Mouse (Mus musculus) thymus, postnatal 4 days (tissue): ENCODE measurements at regions not wholly inside any gene's neighbourhood (a gene's known extent, or its start where the extent isn't known, plus 50 kb on each side); places are given as distances from the start of the nearest gene placed in this dataset.
"Not testable (repeated sequence)": the region's sequence is repeated elsewhere in the genome, so short reads cannot be mapped to it uniquely, and the experiment has no call there.

Experiments
- DNase-seq: peaks from one replicate; pipeline ENCODE4 v3.0.0; 2021

GRCm38 (mm10) chr12:114583371-114583770 is 1039.7 kb downstream of the Adam6a start:
- DNase-seq, result peak; percentile 34

DNA sequence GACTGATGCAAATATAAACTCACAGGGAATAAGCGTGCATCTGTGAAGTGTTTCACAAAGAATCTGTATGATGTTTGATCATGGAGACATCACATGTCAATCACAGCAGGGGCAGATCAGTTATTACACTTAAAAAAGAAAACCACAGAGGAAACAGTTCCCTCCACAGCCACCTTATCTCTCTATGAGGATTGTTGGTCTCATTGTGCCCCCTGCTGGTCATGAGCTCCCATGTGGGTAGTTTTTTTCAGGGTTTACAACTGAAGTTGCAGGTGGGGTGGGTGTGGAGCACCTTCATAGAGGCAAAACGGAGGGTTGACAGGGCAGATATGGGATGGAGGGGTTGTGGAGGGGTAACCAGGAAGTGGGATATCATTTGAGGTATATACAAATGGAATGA is 1043.5 kb downstream of the Adam6a start:
- peak; percentile 94 for DNase-seq

DNA sequence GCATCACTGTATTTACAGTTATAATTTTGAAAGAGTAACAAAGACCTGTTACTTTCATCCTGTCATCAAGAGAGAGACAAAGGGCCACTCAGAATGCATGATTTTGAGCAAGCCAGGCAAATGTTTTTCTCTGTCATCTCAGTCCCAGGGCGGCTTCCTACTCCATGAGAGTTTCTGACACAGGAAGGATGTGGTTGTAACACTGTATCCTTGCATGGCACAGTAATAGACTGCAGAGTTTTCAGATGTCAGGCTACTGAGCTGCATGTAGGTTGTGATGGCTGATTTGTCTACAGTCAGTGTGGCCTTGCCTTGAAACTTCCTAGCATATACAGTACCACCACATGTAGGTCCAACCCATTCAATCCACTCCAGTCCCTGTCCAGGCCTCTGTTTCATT is 1054.0 kb downstream of the Adam6a start:
- DNase-seq, result peak; percentile 63

GRCm38 (mm10) chr12:114609171-114609570 is 1065.5 kb downstream of the Adam6a start:
- DNase-seq, result peak; percentile 59

GRCm38 (mm10) chr12:114612108-114612507 is 1068.4 kb downstream of the Adam6a start:
- peak; percentile 62 for DNase-seq

- DNase-seq, result peak; percentile 90
Observed at GRCm38 (mm10) chr12:114615179-114615578, 1071.5 kb downstream of the Adam6a start.

GRCm38 (mm10) chr12:114615712-114616111 is 1072.0 kb downstream of the Adam6a start:
- DNase-seq, result peak; percentile 62

DNA sequence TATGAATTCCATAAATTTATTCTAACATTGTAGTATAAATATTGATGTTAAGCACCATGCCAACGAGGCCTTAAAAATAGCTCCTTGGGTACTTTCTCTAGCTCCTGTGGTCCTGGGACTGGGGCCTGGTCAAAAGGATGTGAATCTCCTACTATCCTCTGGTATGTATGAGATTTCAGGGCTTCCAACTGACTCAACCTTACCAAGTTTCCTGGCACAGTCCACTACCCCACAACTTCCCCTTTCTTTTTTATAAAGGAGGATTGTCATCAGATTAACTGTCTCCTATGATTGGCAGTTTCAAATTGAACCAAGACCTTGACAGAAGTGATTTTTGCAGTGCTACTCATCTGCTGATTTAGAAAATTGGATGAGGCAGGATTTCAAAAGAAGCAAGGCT is 1097.4 kb downstream of the Adam6a start:
- no peak for DNase-seq

DNA sequence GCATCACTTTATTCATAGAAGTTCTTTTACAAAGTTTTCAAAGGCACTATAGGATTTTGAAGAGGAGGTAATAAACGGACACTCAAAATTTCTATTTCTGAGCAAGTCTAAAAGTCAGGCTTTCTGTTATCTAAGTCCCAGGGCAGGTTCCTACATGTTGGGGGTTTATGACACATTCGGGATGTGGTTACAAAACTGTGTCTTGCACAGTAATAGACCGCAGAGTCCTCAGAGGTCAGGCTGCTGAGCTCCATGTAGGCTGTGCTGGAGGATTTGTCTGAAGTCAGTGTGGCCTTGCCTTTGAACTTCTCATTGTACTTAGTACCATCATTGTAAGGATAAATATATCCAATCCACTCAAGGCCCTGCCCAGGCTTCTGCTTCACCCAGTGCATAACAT is 1102.7 kb downstream of the Adam6a start:
- no peak for DNase-seq

DNA sequence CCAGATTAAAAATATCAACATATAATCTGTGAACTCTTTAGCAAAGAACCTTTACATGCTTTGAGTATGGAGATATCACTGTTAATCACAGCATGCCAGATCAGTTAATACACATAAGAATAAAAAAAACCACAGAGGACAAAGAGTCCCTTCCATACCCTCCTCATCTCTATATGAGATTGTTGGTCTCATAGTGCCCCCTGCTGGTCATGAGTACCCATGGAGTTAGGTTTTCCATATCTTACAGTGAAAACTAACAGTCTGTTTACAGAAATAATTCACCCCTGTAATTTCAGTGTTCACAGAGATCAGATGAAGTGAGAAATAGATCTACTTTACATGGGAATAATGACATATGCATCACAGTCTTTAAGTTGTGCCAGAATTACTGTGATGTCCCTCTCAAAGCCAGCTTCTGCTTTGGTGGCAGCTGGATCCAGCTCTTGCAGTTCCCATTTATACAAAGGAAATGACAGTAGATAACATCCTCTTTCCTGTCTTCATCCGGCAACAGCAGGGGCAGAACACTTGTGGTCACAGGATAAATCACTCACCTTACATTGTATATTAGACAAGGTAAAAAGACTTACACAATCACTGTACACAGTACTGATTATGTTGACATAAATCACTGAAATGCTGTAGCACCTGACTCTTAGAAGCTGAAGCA is 1106.9 kb downstream of the Adam6a start:
- DNase-seq, result peak; percentile 78

DNA sequence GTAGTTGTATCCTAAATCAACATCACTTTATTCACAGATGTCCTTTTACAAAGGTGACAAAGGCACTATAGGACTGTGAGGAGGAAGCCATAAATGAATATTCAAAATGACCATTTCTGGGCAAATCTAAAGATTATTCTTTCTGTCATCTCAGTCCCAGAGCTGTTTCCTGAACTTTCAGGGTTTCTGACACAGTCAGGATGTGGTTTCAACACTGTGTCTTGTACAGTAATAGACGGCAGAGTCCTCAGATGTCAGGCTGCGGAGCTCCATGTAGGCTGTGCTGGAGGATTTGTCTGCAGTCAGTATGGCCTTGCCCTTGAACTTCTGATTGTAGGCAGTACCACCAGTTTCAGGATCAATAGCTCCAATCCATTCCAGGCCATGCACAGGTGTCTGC is 1113.4 kb downstream of the Adam6a start:
- DNase-seq, result not testable (repeated sequence)
